Mouse (Mus musculus) 3T3-L1 (cell line): Measurements from ENCODE around the gene Pcdh11x.
A peak's percentile ranks its signal among the peaks of the same experiment; 100 is the strongest.
"Not testable (repeated sequence)": the region's sequence is repeated elsewhere in the genome, so short reads cannot be mapped to it uniquely, and the experiment has no call there.

Source experiments
- DNase-seq: peaks from one replicate; pipeline ENCODE4 v3.0.0-alpha.2; 2015; ENCODE audit warnings: low read depth, low spot score

The Pcdh11x gene

GRCm38 (mm10) chrX:120290011-120290899 lies at the start of gene Pcdh11x:
Gene Pcdh11x, plus strand, starts transcription at chrX:120290259.
- no peak for DNase-seq

GRCm38 (mm10) chrX:120260089-120260488 lies 30.0 kb upstream of the Pcdh11x start:
- no peak for DNase-seq

- DNase-seq, result peak; percentile 1
Measured at GRCm38 (mm10) chrX:120285522-120285921, 4.5 kb upstream of the Pcdh11x start.

- DNase-seq, result peak; percentile 1
Measured at GRCm38 (mm10) chrX:120287502-120287901, 2.6 kb upstream of the Pcdh11x start.

- no peak for DNase-seq
Measured at GRCm38 (mm10) chrX:120290900-120291280, 831 bp downstream of the Pcdh11x start.

- no peak for DNase-seq
Measured at GRCm38 (mm10) chrX:120291696-120292095, 1.6 kb downstream of the Pcdh11x start.

GRCm38 (mm10) chrX:120292832-120293750 lies 3.0 kb downstream of the Pcdh11x start:
- DNase-seq, result no peak

- DNase-seq, result no peak
Measured at GRCm38 (mm10) chrX:120301469-120302175, 11.6 kb downstream of the Pcdh11x start.

GRCm38 (mm10) chrX:120312995-120313394 lies 22.9 kb downstream of the Pcdh11x start, which contains the start of gene H2afb3:
Gene H2afb3, minus strand, starts transcription at chrX:120313095.
- DNase-seq, result not testable (repeated sequence)

GRCm38 (mm10) chrX:120466225-120466624 lies 176.2 kb downstream of the Pcdh11x start:
- DNase-seq, result no peak

- no peak for DNase-seq
Measured at GRCm38 (mm10) chrX:120486428-120486827, 196.4 kb downstream of the Pcdh11x start.

- no peak for DNase-seq
Measured at GRCm38 (mm10) chrX:120524986-120525385, 234.9 kb downstream of the Pcdh11x start.

- DNase-seq, result no peak
Measured at GRCm38 (mm10) chrX:120599309-120599708, 309.2 kb downstream of the Pcdh11x start.

- no peak for DNase-seq
Measured at GRCm38 (mm10) chrX:120618460-120618859, 328.4 kb downstream of the Pcdh11x start.

GRCm38 (mm10) chrX:120670236-120670635 lies 380.2 kb downstream of the Pcdh11x start:
- DNase-seq, result not testable (repeated sequence)

GRCm38 (mm10) chrX:120734144-120734543 lies 444.1 kb downstream of the Pcdh11x start:
- DNase-seq, result no peak

- DNase-seq, result no peak
Measured at GRCm38 (mm10) chrX:120735792-120736191, 445.7 kb downstream of the Pcdh11x start.

- DNase-seq, result no peak
Measured at GRCm38 (mm10) chrX:120944556-120944955, 654.5 kb downstream of the Pcdh11x start.
